Mouse (Mus musculus): Measurements from ENCODE around the gene Btf3l4. TPM values are rescaled to one million over a fixed set of nuclear protein-coding genes. Genes with fewer than 3 reads are reported as not detected.

Gene Btf3l4
- polyA plus RNA-seq (2015; fragmentation: Nextera tagmentation; extraction: Ambion mirVana), result 163 and 171 TPM in 2 replicates

- peak within 1 kb of the TSS; percentile 74 for H3K4me2 ChIP-seq
- peaks cover 47% of the 10 kb centered on the region for H3K4me1 ChIP-seq
- ATAC-seq (ENCODE audit: extremely low read depth, insufficient number of reproducible peaks, low FRiP score, low TSS enrichment), result peak; percentile 91
- no peaks in the 10 kb centered on the region for H3K27me3 ChIP-seq (replicated peaks)
- peak within 1 kb of the TSS; percentile 98 for H3K27ac ChIP-seq (replicated peaks)
- H3K4me3 ChIP-seq, result peak within 1 kb of the TSS; percentile 96
- H3K36me3 ChIP-seq, result peaks cover 22% of the 10 kb centered on the region
- H3K9me3 ChIP-seq, result no peaks in the 10 kb centered on the region
- H3K9ac ChIP-seq, result peak within 1 kb of the TSS; percentile 97
- under 1% methylated on average over 71 of the region's 73 CpGs for WGBS
These were observed at the start of gene Btf3l4 for GRCm38 (mm10) chr4:108832916-108833827. TSS of gene Btf3l4 (minus strand) at chr4:108833614.

- ATAC-seq (ENCODE audit: extremely low read depth, insufficient number of reproducible peaks, low FRiP score, low TSS enrichment), result peak; percentile 80
These were observed 45.8 kb upstream of the Btf3l4 start, which contains the start of gene Rab3b for GRCm38 (mm10) chr4:108878963-108879822. TSS of gene Rab3b (plus strand) at chr4:108879063.

GRCm38 (mm10) chr4:108877901-108878300 lies 44.5 kb upstream of the Btf3l4 start:
- H3K27ac ChIP-seq (replicated peaks), result no peak overlapping the region
- WGBS, result 69% methylated on average over 6 of the region's 6 CpGs
- no peak for ATAC-seq (ENCODE audit: extremely low read depth, insufficient number of reproducible peaks, low FRiP score, low TSS enrichment)
- H3K4me2 ChIP-seq, result no peak overlapping the region
- no peak overlapping the region for H3K4me3 ChIP-seq
- peaks cover 13% of the 10 kb centered on the region for H3K27me3 ChIP-seq (replicated peaks)
- no peaks in the 10 kb centered on the region for H3K36me3 ChIP-seq
- peaks cover 15% of the 10 kb centered on the region for H3K4me1 ChIP-seq
- no peak overlapping the region for H3K9ac ChIP-seq
- no peaks in the 10 kb centered on the region for H3K9me3 ChIP-seq

More at GRCm38 (mm10) chr4:108878963-108879822, 45.8 kb upstream of the Btf3l4 start, which contains the start of gene Rab3b:
- peak within 1 kb of the TSS; percentile 62 for H3K4me3 ChIP-seq
- H3K27ac ChIP-seq (replicated peaks), result no peak within 1 kb of the TSS
- under 1% methylated on average over 46 of the region's 46 CpGs for WGBS
- peaks cover 13% of the 10 kb centered on the region for H3K27me3 ChIP-seq (replicated peaks)
- H3K9ac ChIP-seq, result peak within 1 kb of the TSS; percentile 76
- peaks cover 15% of the 10 kb centered on the region for H3K4me1 ChIP-seq
- H3K36me3 ChIP-seq, result no peaks in the 10 kb centered on the region
- no peaks in the 10 kb centered on the region for H3K9me3 ChIP-seq
- H3K4me2 ChIP-seq, result peak within 1 kb of the TSS; percentile 95

- H3K27me3 ChIP-seq (replicated peaks), result peaks cover 8% of the 10 kb centered on the region; the same call in 1 of the 2 replicates
- ATAC-seq (ENCODE audit: extremely low read depth, insufficient number of reproducible peaks, low FRiP score, low TSS enrichment), result no peak
- no peaks in the 10 kb centered on the region; the same call in 1 of the 2 replicates for H3K36me3 ChIP-seq
- H3K4me2 ChIP-seq, result no peak overlapping the region
- no peak overlapping the region for H3K27ac ChIP-seq (replicated peaks)
- H3K4me1 ChIP-seq, result peaks cover 5% of the 10 kb centered on the region
- no peak overlapping the region for H3K9ac ChIP-seq
- no peak overlapping the region for H3K4me3 ChIP-seq
- WGBS, result 82% methylated on average over 5 of the region's 5 CpGs
- no peaks in the 10 kb centered on the region for H3K9me3 ChIP-seq
These were observed 40.3 kb upstream of the Btf3l4 start for GRCm38 (mm10) chr4:108873746-108874145.

- 33% methylated on average over 10 of the region's 10 CpGs for WGBS
- no peak for ATAC-seq (ENCODE audit: extremely low read depth, insufficient number of reproducible peaks, low FRiP score, low TSS enrichment)
These were observed 36.4 kb upstream of the Btf3l4 start for GRCm38 (mm10) chr4:108869730-108870374.

GRCm38 (mm10) chr4:108866806-108867205 lies 33.4 kb upstream of the Btf3l4 start:
- Histone ChIP-seq H3K4me2 (no peak overlapping the region), H3K4me3 (no peak overlapping the region), H3K36me3 (peaks cover 31% of the 10 kb centered on the region), H3K9me3 (no peaks in the 10 kb centered on the region), H3K9ac (no peak overlapping the region), H3K27ac (replicated peaks) (no peak overlapping the region), H3K4me1 (no peaks in the 10 kb centered on the region), H3K27me3 (replicated peaks) (no peaks in the 10 kb centered on the region)
- ATAC-seq (ENCODE audit: extremely low read depth, insufficient number of reproducible peaks, low FRiP score, low TSS enrichment), result no peak
- 68% methylated on average over 7 of the region's 7 CpGs for WGBS

More at GRCm38 (mm10) chr4:108869730-108870374, 36.4 kb upstream of the Btf3l4 start:
- Histone ChIP-seq H3K27me3 (replicated peaks) (no peaks in the 10 kb centered on the region), H3K36me3 (peaks cover 4% of the 10 kb centered on the region), H3K4me1 (no peaks in the 10 kb centered on the region), H3K9ac (no peak overlapping the region), H3K4me2 (no peak overlapping the region), H3K9me3 (no peaks in the 10 kb centered on the region), H3K27ac (replicated peaks) (no peak overlapping the region), H3K4me3 (no peak overlapping the region)

GRCm38 (mm10) chr4:108848505-108848848 lies 15.1 kb upstream of the Btf3l4 start, which contains the start of gene A730015C16Rik:
TSS of gene A730015C16Rik (minus strand) at chr4:108848619.
- whole genome bisulfite sequencing, result 9% methylated on average over 20 of the region's 20 CpGs
- Histone ChIP-seq H3K4me3 (peak within 1 kb of the TSS; percentile 89), H3K9ac (peak within 1 kb of the TSS; percentile 92), H3K9me3 (no peaks in the 10 kb centered on the region), H3K4me2 (peak within 1 kb of the TSS; percentile 81), H3K27ac (replicated peaks) (peak within 1 kb of the TSS; percentile 92), H3K36me3 (peaks cover 25% of the 10 kb centered on the region), H3K27me3 (replicated peaks) (no peaks in the 10 kb centered on the region), H3K4me1 (peaks cover 26% of the 10 kb centered on the region)
- ATAC-seq (ENCODE audit: extremely low read depth, insufficient number of reproducible peaks, low FRiP score, low TSS enrichment), result no peak

GRCm38 (mm10) chr4:108847715-108848504 lies 14.5 kb upstream of the Btf3l4 start, which contains the start of gene Kti12:
TSS of gene Kti12 (plus strand) at chr4:108847785.
- Histone ChIP-seq H3K4me2 (peak within 1 kb of the TSS; percentile 81), H3K9ac (peak within 1 kb of the TSS; percentile 92), H3K9me3 (no peaks in the 10 kb centered on the region), H3K27me3 (replicated peaks) (no peaks in the 10 kb centered on the region), H3K27ac (replicated peaks) (peak within 1 kb of the TSS; percentile 92), H3K36me3 (peaks cover 19% of the 10 kb centered on the region), H3K4me1 (peaks cover 29% of the 10 kb centered on the region), H3K4me3 (peak within 1 kb of the TSS; percentile 89)
- ATAC-seq (ENCODE audit: extremely low read depth, insufficient number of reproducible peaks, low FRiP score, low TSS enrichment), result peak; percentile 69
- under 1% methylated on average over 77 of the region's 77 CpGs for WGBS

GRCm38 (mm10) chr4:108845824-108846569 lies 12.6 kb upstream of the Btf3l4 start:
- Histone ChIP-seq H3K27me3 (replicated peaks) (no peaks in the 10 kb centered on the region), H3K9ac (no peak overlapping the region), H3K9me3 (no peaks in the 10 kb centered on the region), H3K4me1 (peaks cover 38% of the 10 kb centered on the region), H3K36me3 (peaks cover 25% of the 10 kb centered on the region), H3K4me3 (no peak overlapping the region), H3K4me2 (no peak overlapping the region), H3K27ac (replicated peaks) (no peak overlapping the region)
- ATAC-seq (ENCODE audit: extremely low read depth, insufficient number of reproducible peaks, low FRiP score, low TSS enrichment), result no peak
- 77% methylated on average over 5 of the region's 5 CpGs for WGBS
